8 mouse cellular contexts compared by ENCODE assay signal in genomic region chr6:83794760-83795296, GRCm38 (mm10). TPM values are rescaled to one million over a fixed set of nuclear protein-coding genes. Genes with fewer than 3 reads are reported as not detected.
A peak's percentile ranks its signal among the peaks of the same experiment; 100 is the strongest.
DNase-seq lines count a peak whose midpoint lies in the region; ATAC-seq and TF ChIP-seq lines count a peak whose summit lies in the region.

TSS of gene Nagk (plus strand) at chr6:83794982.

- peaks cover 6 to 24% of the 10 kb centered on the region in 2 experiments for H3K4me1 ChIP-seq in MEL (ENCODE audit: control insufficient read depth in 1 of 2, insufficient read depth in 2 of 2, low read length in 2 of 2)
- H3K4me1 ChIP-seq in cerebellum, adult 2 months (ENCODE audit: control insufficient read depth, insufficient read depth, low read length): peaks cover 5% of the 10 kb centered on the region; the same call in 1 of the 2 replicates
- peaks cover 9% of the 10 kb centered on the region; the same call in 1 of the 2 replicates for H3K4me1 ChIP-seq in lung, embryonic 16.5 days (replicated peaks; ENCODE audit: control insufficient read depth, insufficient read depth, low read length)

- TF ChIP-seq RAD21 in MEL (IDR thresholded peaks at IDR 0.05; ENCODE audit: low read depth, low read length): no peak

- no peak for TF ChIP-seq EP300 in MEL (IDR thresholded peaks at IDR 0.05; ENCODE audit: low read depth in 1 of 2, low read length in 2 of 2)

- no peaks in the 10 kb centered on the region for H3K27me3 ChIP-seq in MEL (ENCODE audit: control insufficient read depth in 1 of 2, insufficient read depth in 2 of 2, low read length in 2 of 2)
- no peaks in the 10 kb centered on the region for H3K27me3 ChIP-seq in cerebellum, adult 2 months (ENCODE audit: control insufficient read depth, insufficient read depth, low read length)
- H3K27me3 ChIP-seq in lung, embryonic 16.5 days (ENCODE audit: control insufficient read depth, insufficient read depth, low read depth, low read length): no peaks in the 10 kb centered on the region

- no peak for TF ChIP-seq CTCF in MEL (IDR thresholded peaks at IDR 0.05 in 2 of 3, conservative IDR thresholded peaks at IDR 0.05 in 1 of 3; ENCODE audit: control insufficient read depth in 1 of 3, insufficient read depth in 1 of 3, low read depth in 2 of 3, low read length in 3 of 3, poor library complexity in 1 of 3, severe bottlenecking in 1 of 3)
- TF ChIP-seq CTCF in cerebellum, adult 2 months (IDR thresholded peaks at IDR 0.05; ENCODE audit: borderline replicate concordance, insufficient read depth, low read depth, low read length): no peak

- peak within 1 kb of the TSS; percentile 51 to 72 for H3K4me3 ChIP-seq in MEL (ENCODE audit: control insufficient read depth in 1 of 2, insufficient read depth in 1 of 2, low read depth in 2 of 2, low read length in 2 of 2)
- H3K4me3 ChIP-seq in cerebellum, adult 2 months (replicated peaks; ENCODE audit: insufficient read depth, low read depth, low read length): peak within 1 kb of the TSS; percentile 89
- peak within 1 kb of the TSS; percentile 84 for H3K4me3 ChIP-seq in lung, embryonic 16.5 days (ENCODE audit: low read length)

- H3K9ac ChIP-seq in MEL (ENCODE audit: control insufficient read depth, low read depth, low read length, poor library complexity, severe bottlenecking): peak within 1 kb of the TSS; percentile 85
- peak within 1 kb of the TSS; percentile 91 for H3K9ac ChIP-seq in lung, embryonic 16.5 days (ENCODE audit: low read length)

- WGBS in cerebellum, adult 2 months: under 1% methylated on average over 43 of the region's 43 CpGs
- 0% methylated on average over 43 of the region's 43 CpGs for WGBS in lung, embryonic 16.5 days

- peak; percentile 91 to 96 for ATAC-seq in hematopoietic stem cell, adult 5-6 weeks (replicated peaks in 1 of 2; ENCODE audit: insufficient read depth in 1 of 2, low FRiP score in 2 of 2, low TSS enrichment in 1 of 2, low read depth in 1 of 2, poor library complexity in 2 of 2, severe bottlenecking in 2 of 2)
- peak; percentile 97 for ATAC-seq in lung, embryonic 16.5 days (ENCODE audit: low read depth)

- TF ChIP-seq POLR2A in MEL (IDR thresholded peaks at IDR 0.05; ENCODE audit: control insufficient read depth in 1 of 2, insufficient read depth in 1 of 2, low read depth in 1 of 2, low read length in 2 of 2, poor library complexity in 1 of 2): peak in 1 of 2 experiments; percentile 88; a peak in 3 of 4 replicates
- peak; percentile 84 for TF ChIP-seq POLR2A in cerebellum, adult 2 months (IDR thresholded peaks at IDR 0.05; ENCODE audit: borderline replicate concordance, insufficient read depth, low read length)

- DNase-seq in MEL (ENCODE audit: low read depth, low spot score): peak; percentile 95
- DNase-seq in cerebellum, adult 2 months: peak; percentile 87 to 95
- DNase-seq in forelimb bud, embryonic 11.5 days (ENCODE audit: low read depth, low spot score): peak; percentile 90
- DNase-seq in layer of hippocampus, adult 9-10 months (ENCODE audit: low spot score): peak; percentile 78
- DNase-seq in ovary, postnatal 10 days (ENCODE audit: low spot score): peak; percentile 93
- DNase-seq in thymus, postnatal 10 days (ENCODE audit: low spot score in 2 of 2): peak; percentile 94 to 96

- peak within 1 kb of the TSS; percentile 83 for H3K27ac ChIP-seq in MEL (ENCODE audit: control insufficient read depth, low read depth, low read length)
- H3K27ac ChIP-seq in cerebellum, adult 2 months (ENCODE audit: insufficient read depth, low read length): peak within 1 kb of the TSS; percentile 85
- H3K27ac ChIP-seq in lung, embryonic 16.5 days (ENCODE audit: low read length): peak within 1 kb of the TSS; percentile 98

- peaks cover 0 to 20% of the 10 kb centered on the region in 2 experiments; a peak in 2 of 4 replicates for H3K36me3 ChIP-seq in MEL (ENCODE audit: control insufficient read depth in 1 of 2, insufficient read depth in 2 of 2, low read length in 2 of 2)
- H3K36me3 ChIP-seq in lung, embryonic 16.5 days (ENCODE audit: control insufficient read depth, insufficient read depth, low read length): peaks cover 7% of the 10 kb centered on the region

- H3K4me2 ChIP-seq in lung, embryonic 16.5 days (ENCODE audit: low read depth, low read length): peak within 1 kb of the TSS; percentile 69

- no peaks in the 10 kb centered on the region for H3K9me3 ChIP-seq in MEL (replicated peaks; ENCODE audit: insufficient read depth, low read length)
- no peaks in the 10 kb centered on the region for H3K9me3 ChIP-seq in lung, embryonic 16.5 days (ENCODE audit: control insufficient read depth, low read length)

- no peaks in the 10 kb centered on the region; the same call in 1 of the 2 replicates for H3K79me2 ChIP-seq in MEL (ENCODE audit: control insufficient read depth, insufficient read depth, low read length, poor library complexity)

TF ChIP-seq in MEL, 35 proteins besides CTCF, POLR2A, EP300 and RAD21:
- TF ChIP-seq ZNF384 (IDR thresholded peaks at IDR 0.05; ENCODE audit: low read depth, low read length) (peak; percentile 46; the same call in 1 of the 2 replicates), NELFE (IDR thresholded peaks at IDR 0.05; ENCODE audit: low read depth, low read length) (peak; percentile 73), RCOR1 (IDR thresholded peaks at IDR 0.05; ENCODE audit: low read depth, low read length) (no peak), JUND (IDR thresholded peaks at IDR 0.05; ENCODE audit: low read depth, low read length) (no peak), ETS1 (IDR thresholded peaks at IDR 0.05; ENCODE audit: low read depth, low read length) (peak; percentile 60; the same call in 1 of the 2 replicates), ELF1 (IDR thresholded peaks at IDR 0.05; ENCODE audit: low read depth, low read length) (peak; percentile 97), TCF12 (IDR thresholded peaks at IDR 0.05; ENCODE audit: low read depth, low read length) (peak; percentile 41; the same call in 1 of the 2 replicates), E2F4 (IDR thresholded peaks at IDR 0.05; ENCODE audit: borderline replicate concordance, low read depth, low read length) (peak; percentile 83; the same call in 1 of the 2 replicates), HCFC1 (IDR thresholded peaks at IDR 0.05; ENCODE audit: low read depth, low read length) (peak; percentile 91), MYC (IDR thresholded peaks at IDR 0.05; ENCODE audit: low read depth, low read length) (0 out of 2 replicates have a peak, but pooled peaks have one; percentile 56), GABPA (IDR thresholded peaks at IDR 0.05; ENCODE audit: low read depth, low read length) (no peak), TBP (IDR thresholded peaks at IDR 0.05; ENCODE audit: low read depth, low read length) (no peak), SIN3A (IDR thresholded peaks at IDR 0.05; ENCODE audit: low read length) (peak; percentile 87), MAX (IDR thresholded peaks at IDR 0.05; ENCODE audit: low read length) (peak; percentile 66; the same call in 1 of the 2 replicates), CHD2 (IDR thresholded peaks at IDR 0.05; ENCODE audit: low read length) (no peak), NRF1 (IDR thresholded peaks at IDR 0.05; ENCODE audit: insufficient read depth, low read depth, low read length, poor library complexity, severe bottlenecking) (peak; percentile 86), MAZ (IDR thresholded peaks at IDR 0.05; ENCODE audit: low read depth, low read length) (peak; percentile 62; the same call in 1 of the 2 replicates), ZMIZ1 (IDR thresholded peaks at IDR 0.05; ENCODE audit: low read depth, low read length) (peak; percentile 68; the same call in 1 of the 2 replicates), USF1 (IDR thresholded peaks at IDR 0.05; ENCODE audit: low read depth, low read length) (peak; percentile 94), POLR2AphosphoS2 (IDR thresholded peaks at IDR 0.05; ENCODE audit: low read length) (peak; percentile 69; the same call in 1 of the 2 replicates), MXI1 (IDR thresholded peaks at IDR 0.05; ENCODE audit: low read depth, low read length) (peak; percentile 67; the same call in 1 of the 2 replicates), TAL1 (IDR thresholded peaks at IDR 0.05; ENCODE audit: low read length) (no peak), USF2 (IDR thresholded peaks at IDR 0.05; ENCODE audit: borderline replicate concordance in 1 of 2, insufficient read depth in 1 of 2, low read depth in 1 of 2, low read length in 2 of 2) (peak in 1 of 2 experiments; percentile 68; a peak in 3 of 4 replicates)

RNA-seq across cellular contexts. Expression of gene Nagk, which starts in this region (rescaled TPM):
- 3.6 and 5.0 TPM in 2 replicates for total RNA-seq in MEL (2012; rRNA removed)
- polyA plus RNA-seq in MEL (2012; ENCODE audit: insufficient read depth in 1 of 2, insufficient read length in 2 of 2, low read depth in 1 of 2, low replicate concordance in 2 of 2, missing spikeins in 1 of 2): 1 to 10 TPM in 1 of 2 experiments, not detected in 1; 6.3 TPM
- polyA plus RNA-seq in cerebellum, adult 2 months (2012; rRNA removed): 22.2 and 23.6 TPM in 2 replicates
- total RNA-seq in hematopoietic stem cell, adult 5-6 weeks (2017): 9.1 and 18.4 TPM in 2 replicates
- 58.3 and 63.5 TPM in 2 replicates for polyA plus RNA-seq in lung, embryonic 16.5 days (2015; fragmentation: Nextera tagmentation; extraction: Ambion mirVana)

Comparison
In these comparisons a context has a peak if more than half of its experiments do, and no peak if none do; other contexts are left out.
1. Peak in every context shown above with its lines: DNase-seq, ATAC-seq, H3K4me3 ChIP-seq and H3K27ac ChIP-seq.